Comparison of ENCODE assay signal across 8 mouse cellular contexts in the genomic region with DNA sequence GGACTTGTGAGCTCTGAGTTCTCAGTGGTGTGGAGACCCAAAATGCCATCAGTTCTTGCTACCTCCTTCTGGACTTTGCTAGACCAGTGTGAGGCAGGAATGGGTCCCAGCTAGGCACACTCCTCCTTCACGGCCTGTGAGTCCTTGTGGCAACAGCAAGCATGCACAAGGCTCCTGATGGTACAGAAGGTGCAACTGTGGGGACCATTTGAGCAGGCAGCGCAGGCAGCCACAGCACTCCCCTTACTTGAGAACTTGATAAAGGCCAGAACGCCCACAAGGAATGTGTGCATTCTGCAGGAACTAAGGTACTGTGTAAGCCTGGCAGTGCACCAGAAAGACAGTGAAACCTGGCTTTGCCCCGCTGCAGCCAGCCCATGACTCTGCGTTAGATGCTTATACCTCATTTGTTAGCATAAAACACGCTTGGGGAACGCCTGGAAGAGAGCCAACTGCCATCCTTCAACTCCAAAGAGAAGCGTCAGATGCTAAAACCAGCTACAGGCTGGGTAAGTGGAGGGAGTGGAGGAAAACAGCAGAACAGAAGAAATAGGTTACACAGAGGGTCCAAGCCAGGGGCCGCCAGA. TPM values are rescaled to one million over a fixed set of nuclear protein-coding genes. Genes with fewer than 3 reads are reported as not detected.
DNase-seq lines count a peak whose midpoint lies in the region; ATAC-seq and TF ChIP-seq lines count a peak whose summit lies in the region.

No protein-coding gene starts in this region.

- no peaks in the 10 kb centered on the region for H3K9me3 ChIP-seq in hindbrain, embryonic 14.5 days (ENCODE audit: control insufficient read depth, low read length)
- H3K9me3 ChIP-seq in hindbrain, embryonic 11.5 days (ENCODE audit: control insufficient read depth, low read length): no peaks in the 10 kb centered on the region
- H3K9me3 ChIP-seq in limb, embryonic 13.5 days: no peaks in the 10 kb centered on the region

- H3K4me2 ChIP-seq in hindbrain, embryonic 14.5 days (replicated peaks): no peak overlapping the region
- H3K4me2 ChIP-seq in hindbrain, embryonic 11.5 days (replicated peaks; ENCODE audit: low read depth, low read length): no peak overlapping the region
- H3K4me2 ChIP-seq in limb, embryonic 13.5 days (replicated peaks): no peak overlapping the region

- no peak overlapping the region for H3K4me3 ChIP-seq in hindbrain, embryonic 14.5 days (replicated peaks; ENCODE audit: low read length)
- H3K4me3 ChIP-seq in hindbrain, embryonic 11.5 days (ENCODE audit: low read depth, low read length): no peak overlapping the region
- H3K4me3 ChIP-seq in limb, embryonic 13.5 days: no peak overlapping the region
- H3K4me3 ChIP-seq in cerebellum, adult 2 months (replicated peaks; ENCODE audit: insufficient read depth, low read depth, low read length): no peak overlapping the region

- ATAC-seq in hindbrain, embryonic 14.5 days (ENCODE audit: low FRiP score): no peak
- ATAC-seq in hindbrain, embryonic 11.5 days (ENCODE audit: low FRiP score): no peak
- peak; percentile 69; the same call in 1 of the 2 replicates for ATAC-seq in limb, embryonic 13.5 days (ENCODE audit: low FRiP score, low read depth)

- no peaks in the 10 kb centered on the region for H3K36me3 ChIP-seq in hindbrain, embryonic 14.5 days (replicated peaks; ENCODE audit: control insufficient read depth, insufficient read depth)
- H3K36me3 ChIP-seq in hindbrain, embryonic 11.5 days (ENCODE audit: control insufficient read depth, insufficient read depth, low read length): no peaks in the 10 kb centered on the region
- no peaks in the 10 kb centered on the region for H3K36me3 ChIP-seq in limb, embryonic 13.5 days

- H3K27ac ChIP-seq in hindbrain, embryonic 14.5 days: no peak overlapping the region
- H3K27ac ChIP-seq in hindbrain, embryonic 11.5 days (ENCODE audit: low read depth, low read length): no peak overlapping the region
- peak overlapping the region; percentile 44; the same call in 1 of the 2 replicates for H3K27ac ChIP-seq in limb, embryonic 13.5 days
- H3K27ac ChIP-seq in cerebellum, adult 2 months (ENCODE audit: insufficient read depth, low read length): no peak overlapping the region

- no peak overlapping the region for H3K9ac ChIP-seq in hindbrain, embryonic 14.5 days
- no peak overlapping the region for H3K9ac ChIP-seq in hindbrain, embryonic 11.5 days (ENCODE audit: low read depth, low read length)
- no peak overlapping the region for H3K9ac ChIP-seq in limb, embryonic 13.5 days

- peak; percentile 71 for DNase-seq in hindbrain, embryonic 14.5 days (ENCODE audit: low spot score)
- no peak for DNase-seq in hindbrain, embryonic 11.5 days (ENCODE audit: low spot score)
- DNase-seq in brain, embryonic 14.5 days (ENCODE audit: low read depth): peak; percentile 83
- peak; percentile 29 to 51 for DNase-seq in heart, postnatal 10 days
- no peak for DNase-seq in embryo, embryonic 10.5 days (ENCODE audit: low spot score)
- DNase-seq in ovary, adult 18-20 months (ENCODE audit: low spot score): no peak
- no peak for DNase-seq in cerebellum, adult 2 months

- intact Hi-C loops in heart, postnatal 10 days (cut with DNase I): no loop called here

- WGBS in hindbrain, embryonic 14.5 days: 68% methylated on average over 9 of the region's 9 CpGs
- 85% methylated on average over 9 of the region's 9 CpGs for WGBS in hindbrain, embryonic 11.5 days
- 47% methylated on average over 9 of the region's 9 CpGs for WGBS in limb, embryonic 13.5 days
- WGBS in cerebellum, adult 2 months: 41% methylated on average over 9 of the region's 9 CpGs

- no peak for TF ChIP-seq POLR2A in brain, embryonic 14.5 days (IDR thresholded peaks at IDR 0.05; ENCODE audit: borderline replicate concordance, extremely low read depth, insufficient read depth, insufficient read length, poor library complexity, severe bottlenecking)
- no peak for TF ChIP-seq POLR2A in cerebellum, adult 2 months (IDR thresholded peaks at IDR 0.05; ENCODE audit: borderline replicate concordance, insufficient read depth, low read length)

- H3K4me1 ChIP-seq in hindbrain, embryonic 14.5 days (replicated peaks; ENCODE audit: control insufficient read depth, insufficient read depth, low read length): no peaks in the 10 kb centered on the region
- H3K4me1 ChIP-seq in hindbrain, embryonic 11.5 days (replicated peaks; ENCODE audit: control insufficient read depth, insufficient read depth, low read length): no peaks in the 10 kb centered on the region
- H3K4me1 ChIP-seq in limb, embryonic 13.5 days: peaks cover 18% of the 10 kb centered on the region
- peaks cover 8% of the 10 kb centered on the region; the same call in 1 of the 2 replicates for H3K4me1 ChIP-seq in cerebellum, adult 2 months (ENCODE audit: control insufficient read depth, insufficient read depth, low read length)

- TF ChIP-seq CTCF in brain, embryonic 14.5 days (IDR thresholded peaks at IDR 0.05; ENCODE audit: borderline replicate concordance, extremely low read depth, insufficient read depth, insufficient read length): no peak
- TF ChIP-seq CTCF in cerebellum, adult 2 months (IDR thresholded peaks at IDR 0.05; ENCODE audit: borderline replicate concordance, insufficient read depth, low read depth, low read length): no peak

- no peaks in the 10 kb centered on the region for H3K27me3 ChIP-seq in hindbrain, embryonic 14.5 days (ENCODE audit: control insufficient read depth, insufficient read depth, low read length)
- H3K27me3 ChIP-seq in hindbrain, embryonic 11.5 days (ENCODE audit: control insufficient read depth, insufficient read depth, low read length): no peaks in the 10 kb centered on the region
- no peaks in the 10 kb centered on the region for H3K27me3 ChIP-seq in limb, embryonic 13.5 days
- H3K27me3 ChIP-seq in cerebellum, adult 2 months (ENCODE audit: control insufficient read depth, insufficient read depth, low read length): no peaks in the 10 kb centered on the region

RNA-seq across cellular contexts. Expression of a gene that starts 19.8 kb away (rescaled TPM):
- 0.15 and 0.21 TPM in 2 replicates for polyA plus RNA-seq in hindbrain, embryonic 14.5 days (2014; fragmentation: Nextera tagmentation; extraction: Ambion mirVana)
- 0.14 and 0.17 TPM in 2 replicates for polyA plus RNA-seq in hindbrain, embryonic 11.5 days (2014; fragmentation: Nextera tagmentation; extraction: Ambion mirVana)
- polyA plus RNA-seq in brain, embryonic 14.5 days (2012; rRNA removed): 0.10 and 0.19 TPM in 2 replicates
- total RNA-seq in heart, postnatal 10 days (2021): under 1 TPM; 0.12 TPM
- 0.23 and 0.27 TPM in 2 replicates for polyA plus RNA-seq in limb, embryonic 13.5 days (2015; fragmentation: Nextera tagmentation; extraction: Ambion mirVana)
- polyA plus RNA-seq in cerebellum, adult 2 months (2012; rRNA removed): 0.03 and 0.07 TPM in 2 replicates

Comparison
In these comparisons a context has a peak if more than half of its experiments do, and no peak if none do; other contexts are left out.
1. DNase-seq: peak in hindbrain, embryonic 14.5 days (single experiment), brain, embryonic 14.5 days (single experiment) and heart, postnatal 10 days (2 of 2); none in hindbrain, embryonic 11.5 days (single experiment), embryo, embryonic 10.5 days (single experiment), ovary, adult 18-20 months (single experiment) and cerebellum, adult 2 months (0 of 2).